11 mouse cellular contexts compared by ENCODE assay signal in the genomic region with DNA sequence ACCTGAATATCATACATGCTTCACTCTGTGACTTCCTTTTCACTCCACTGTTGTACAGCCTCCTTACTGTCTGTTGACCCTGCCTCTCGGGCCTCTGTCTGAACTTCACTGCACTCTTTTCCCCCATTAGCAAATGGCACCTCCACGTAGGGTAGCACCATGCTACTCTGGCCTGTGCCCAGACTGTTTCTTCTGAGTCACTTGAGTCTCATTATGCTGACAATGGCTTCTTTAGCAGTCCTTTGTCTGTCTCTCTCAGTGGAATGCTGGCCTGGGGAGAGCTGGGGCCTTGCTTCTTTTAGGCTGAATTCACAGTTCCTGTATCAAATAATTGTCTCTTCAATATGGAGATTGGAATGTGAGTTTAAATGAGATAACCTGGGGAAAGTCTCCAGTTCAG. TPM values are rescaled to one million over a fixed set of nuclear protein-coding genes. Genes with fewer than 3 reads are reported as not detected.
DNase-seq lines count a peak whose midpoint lies in the region; ATAC-seq and TF ChIP-seq lines count a peak whose summit lies in the region.
"Had no signal": no experiment of that assay in that cellular context is flagged by ENCODE, and none has a peak within 500 bp of the region (broad histone marks: within the 10 kb centered on the region; RNA-seq: fewer than 3 reads in every experiment).

No protein-coding gene starts in this region.

- no peaks in the 10 kb centered on the region for H3K36me3 ChIP-seq in hindbrain, embryonic 11.5 days (ENCODE audit: control insufficient read depth, insufficient read depth, low read length)
- H3K36me3 ChIP-seq in hindbrain, embryonic 14.5 days (replicated peaks; ENCODE audit: control insufficient read depth, insufficient read depth): peaks cover 75% of the 10 kb centered on the region
- H3K36me3 ChIP-seq in ES-E14 (ENCODE audit: control insufficient read depth, insufficient read depth, low read length, poor library complexity, severe bottlenecking): peaks cover 17% of the 10 kb centered on the region
- peaks cover 74% of the 10 kb centered on the region for H3K36me3 ChIP-seq in hindbrain, embryonic 13.5 days

- TF ChIP-seq POLR2A in brain, embryonic 14.5 days (IDR thresholded peaks at IDR 0.05; ENCODE audit: borderline replicate concordance, extremely low read depth, insufficient read depth, insufficient read length, poor library complexity, severe bottlenecking): no peak

- DNase-seq in hindbrain, embryonic 11.5 days (ENCODE audit: low spot score): peak; percentile 17
- DNase-seq in hindbrain, embryonic 14.5 days (ENCODE audit: low spot score): no peak
- peak; percentile 46 for DNase-seq in ES-E14 (ENCODE audit: low read depth, low spot score)
- DNase-seq in brain, embryonic 14.5 days (ENCODE audit: low read depth): peak; percentile 41
- DNase-seq: cerebellum, adult 11-12 months; heart, adult 18-20 months; kidney, adult 9 months had no signal

- H3K4me3 ChIP-seq in hindbrain, embryonic 11.5 days (ENCODE audit: low read depth, low read length): no peak overlapping the region
- no peak overlapping the region for H3K4me3 ChIP-seq in hindbrain, embryonic 14.5 days (replicated peaks; ENCODE audit: low read length)
- no peak overlapping the region for H3K4me3 ChIP-seq in ES-E14 (ENCODE audit: insufficient read depth in 1 of 2, low read depth in 1 of 2, low read length in 2 of 2, poor library complexity in 1 of 2, severe bottlenecking in 1 of 2)
- H3K4me3 ChIP-seq in hindbrain, embryonic 13.5 days: no peak overlapping the region

- H3K9me3 ChIP-seq in hindbrain, embryonic 11.5 days (ENCODE audit: control insufficient read depth, low read length): no peaks in the 10 kb centered on the region
- H3K9me3 ChIP-seq in hindbrain, embryonic 14.5 days (ENCODE audit: control insufficient read depth, low read length): no peaks in the 10 kb centered on the region
- no peaks in the 10 kb centered on the region for H3K9me3 ChIP-seq in ES-E14 (ENCODE audit: control insufficient read depth, insufficient read depth, low read depth, low read length)
- H3K9me3 ChIP-seq in hindbrain, embryonic 13.5 days: no peaks in the 10 kb centered on the region

- H3K4me1 ChIP-seq in hindbrain, embryonic 11.5 days (replicated peaks; ENCODE audit: control insufficient read depth, insufficient read depth, low read length): peaks cover 2% of the 10 kb centered on the region; the same call in 1 of the 2 replicates
- no peaks in the 10 kb centered on the region for H3K4me1 ChIP-seq in hindbrain, embryonic 14.5 days (replicated peaks; ENCODE audit: control insufficient read depth, insufficient read depth, low read length)
- H3K4me1 ChIP-seq in ES-E14 (ENCODE audit: control insufficient read depth in 2 of 2, insufficient read depth in 2 of 2, low read length in 2 of 2, poor library complexity in 1 of 2): peaks cover 0 to 10% of the 10 kb centered on the region in 2 experiments; a peak in 2 of 4 replicates
- peaks cover 7% of the 10 kb centered on the region for H3K4me1 ChIP-seq in hindbrain, embryonic 13.5 days (replicated peaks)

- ATAC-seq in hindbrain, embryonic 11.5 days (ENCODE audit: low FRiP score): peak; percentile 54; the same call in 1 of the 2 replicates
- ATAC-seq in hindbrain, embryonic 14.5 days (ENCODE audit: low FRiP score): no peak
- ATAC-seq in hindbrain, embryonic 13.5 days (ENCODE audit: low FRiP score): no peak
- no peak for ATAC-seq in inflammation-experienced regulatory T-cells, adult 6 months
- ATAC-seq in CD4-positive, CD25-positive, alpha-beta regulatory T cell, adult 4 months: no peak

- in situ Hi-C loops in ES-E14 (cut with MboI; ENCODE audit: low sequenced_read_pairs in 2 of 2, unreplicated experiment in 2 of 2): no loop called here

- H3K9ac ChIP-seq in hindbrain, embryonic 11.5 days (ENCODE audit: low read depth, low read length): no peak overlapping the region
- H3K9ac ChIP-seq in hindbrain, embryonic 14.5 days: no peak overlapping the region
- no peak overlapping the region for H3K9ac ChIP-seq in ES-E14 (ENCODE audit: insufficient read depth, low read depth, low read length, poor library complexity, severe bottlenecking)
- no peak overlapping the region for H3K9ac ChIP-seq in hindbrain, embryonic 13.5 days
- H3K9ac ChIP-seq: liver, embryonic 14.5 days had no signal

- 29% methylated on average over 2 of the region's 2 CpGs for WGBS in hindbrain, embryonic 11.5 days
- WGBS in hindbrain, embryonic 14.5 days: 17% methylated on average over 2 of the region's 2 CpGs
- WGBS in hindbrain, embryonic 13.5 days: 18% methylated on average over 2 of the region's 2 CpGs

- no peak overlapping the region for H3K27ac ChIP-seq in hindbrain, embryonic 11.5 days (ENCODE audit: low read depth, low read length)
- no peak overlapping the region for H3K27ac ChIP-seq in hindbrain, embryonic 14.5 days
- peak overlapping the region; percentile 36; the same call in 1 of the 2 replicates for H3K27ac ChIP-seq in ES-E14 (ENCODE audit: insufficient read depth, low read depth, low read length, poor library complexity, severe bottlenecking)
- peak overlapping the region; percentile 31; the same call in 1 of the 2 replicates for H3K27ac ChIP-seq in hindbrain, embryonic 13.5 days
- H3K27ac ChIP-seq: liver, embryonic 14.5 days had no signal

- no peak for TF ChIP-seq CTCF in brain, embryonic 14.5 days (IDR thresholded peaks at IDR 0.05; ENCODE audit: borderline replicate concordance, extremely low read depth, insufficient read depth, insufficient read length)

- no peaks in the 10 kb centered on the region for H3K27me3 ChIP-seq in hindbrain, embryonic 11.5 days (ENCODE audit: control insufficient read depth, insufficient read depth, low read length)
- no peaks in the 10 kb centered on the region for H3K27me3 ChIP-seq in hindbrain, embryonic 14.5 days (ENCODE audit: control insufficient read depth, insufficient read depth, low read length)
- H3K27me3 ChIP-seq in hindbrain, embryonic 13.5 days: no peaks in the 10 kb centered on the region

- H3K4me2 ChIP-seq in hindbrain, embryonic 11.5 days (replicated peaks; ENCODE audit: low read depth, low read length): no peak overlapping the region
- no peak overlapping the region for H3K4me2 ChIP-seq in hindbrain, embryonic 14.5 days (replicated peaks)
- no peak overlapping the region for H3K4me2 ChIP-seq in hindbrain, embryonic 13.5 days

TF ChIP-seq in ES-E14, 5 proteins besides CTCF, POLR2A, EP300 and RAD21:
- TF ChIP-seq CHD2 (IDR thresholded peaks at IDR 0.05; ENCODE audit: low read depth, low read length): peak; percentile 33; the same call in 1 of the 2 replicates
- no peak for TF ChIP-seq HCFC1 (IDR thresholded peaks at IDR 0.05; ENCODE audit: borderline replicate concordance, insufficient read depth, low read length)
- no peak for TF ChIP-seq ZNF384 (IDR thresholded peaks at IDR 0.05; ENCODE audit: low read depth, low read length)
- TF ChIP-seq ZC3H11A (IDR thresholded peaks at IDR 0.05; ENCODE audit: borderline replicate concordance, low read depth, low read length): no peak
- TF ChIP-seq MAFK (IDR thresholded peaks at IDR 0.05; ENCODE audit: insufficient read depth, low read depth, low read length): peak; percentile 82

RNA-seq across cellular contexts. Expression of gene Larp4b, which starts 48.7 kb away (rescaled TPM):
- polyA plus RNA-seq in hindbrain, embryonic 11.5 days (2014; fragmentation: Nextera tagmentation; extraction: Ambion mirVana): 35.3 and 36.0 TPM in 2 replicates
- polyA plus RNA-seq in hindbrain, embryonic 14.5 days (2014; fragmentation: Nextera tagmentation; extraction: Ambion mirVana): 48.0 and 52.7 TPM in 2 replicates
- 66.3 and 83.4 TPM in 2 replicates for total RNA-seq in ES-E14 (2012; rRNA removed)
- 23.0 and 35.2 TPM in 2 replicates for polyA plus RNA-seq in brain, embryonic 14.5 days (2012; rRNA removed)
- 33.4 and 33.6 TPM in 2 replicates for polyA plus RNA-seq in hindbrain, embryonic 13.5 days (2015; fragmentation: Nextera tagmentation; extraction: Ambion mirVana)
- 10 to 100 TPM; 33.8 to 37.2 (median 35.0) TPM for polyA plus RNA-seq in inflammation-experienced regulatory T-cells, adult 6 months (2017; shearing (Covaris generic))
- 10 to 100 TPM; 23.7 to 32.8 TPM for polyA plus RNA-seq in CD4-positive, CD25-positive, alpha-beta regulatory T cell, adult 4 months (2017; shearing (Covaris generic))

Comparison
In these comparisons a context has a peak if more than half of its experiments do, and no peak if none do; other contexts are left out.
1. H3K27ac ChIP-seq: peak in ES-E14 (single experiment) and hindbrain, embryonic 13.5 days (single experiment); none in hindbrain, embryonic 11.5 days (single experiment) and hindbrain, embryonic 14.5 days (single experiment).